Mouse (Mus musculus) layer of hippocampus, adult 9-11 months (tissue): ENCODE measurements around the gene Spast.
"Not testable (repeated sequence)": the region's sequence is repeated elsewhere in the genome, so short reads cannot be mapped to it uniquely, and the experiment has no call there.

ENCODE experiments used
- DNase-seq: peaks from one replicate; pipeline ENCODE4 v3.0.0; 2022

The Spast gene

DNA sequence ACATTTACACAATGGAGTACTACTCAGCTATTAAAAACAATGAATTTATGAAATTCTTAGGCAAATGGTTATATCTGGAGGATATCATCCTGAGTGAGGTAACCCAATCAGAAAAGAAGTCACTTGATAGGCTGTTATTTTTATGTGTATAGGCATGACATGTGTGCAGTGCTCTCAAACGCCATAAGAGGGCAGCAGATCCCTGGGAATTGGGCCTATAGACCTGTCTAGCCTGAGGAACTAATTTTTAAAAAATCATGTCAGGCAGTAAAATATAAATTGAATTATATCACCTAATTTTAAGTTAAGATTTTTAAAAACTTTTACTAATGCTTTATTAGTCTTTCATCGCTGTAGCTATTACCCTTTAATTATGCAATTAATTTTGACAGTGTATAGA lies 10.6 kb upstream of the Spast start:
- DNase-seq, result not testable (repeated sequence)

DNA sequence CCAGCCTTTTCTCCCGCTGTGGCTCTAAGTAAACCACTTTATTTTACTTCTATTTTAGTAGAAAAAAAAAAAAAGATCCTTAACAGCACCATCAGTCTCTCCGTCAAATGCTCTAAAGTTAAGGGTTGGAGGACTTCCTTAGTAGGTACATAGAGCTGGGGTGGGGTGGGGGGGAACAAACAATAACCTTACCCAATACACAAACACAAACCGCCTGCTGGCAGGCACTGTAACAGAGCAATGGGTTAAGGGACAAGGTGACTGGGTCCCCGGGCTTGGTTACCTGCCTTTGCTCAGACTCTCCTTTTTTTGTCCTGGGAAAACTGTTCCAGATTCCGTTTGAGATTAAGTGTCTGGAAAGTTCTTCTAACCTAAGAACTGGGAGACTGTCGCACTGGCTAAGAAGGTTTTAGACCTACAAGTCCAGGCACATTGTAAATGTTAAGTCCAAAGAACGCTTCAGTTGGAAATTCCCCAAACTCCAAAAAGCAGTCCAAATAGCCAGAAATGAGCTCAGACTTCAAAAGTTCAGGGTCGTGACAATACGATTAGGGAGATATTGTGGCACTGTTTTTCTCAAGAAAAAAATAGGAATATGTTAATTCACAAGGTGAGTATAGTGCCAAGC lies 7.6 kb upstream of the Spast start:
- DNase-seq, result no peak

DNA sequence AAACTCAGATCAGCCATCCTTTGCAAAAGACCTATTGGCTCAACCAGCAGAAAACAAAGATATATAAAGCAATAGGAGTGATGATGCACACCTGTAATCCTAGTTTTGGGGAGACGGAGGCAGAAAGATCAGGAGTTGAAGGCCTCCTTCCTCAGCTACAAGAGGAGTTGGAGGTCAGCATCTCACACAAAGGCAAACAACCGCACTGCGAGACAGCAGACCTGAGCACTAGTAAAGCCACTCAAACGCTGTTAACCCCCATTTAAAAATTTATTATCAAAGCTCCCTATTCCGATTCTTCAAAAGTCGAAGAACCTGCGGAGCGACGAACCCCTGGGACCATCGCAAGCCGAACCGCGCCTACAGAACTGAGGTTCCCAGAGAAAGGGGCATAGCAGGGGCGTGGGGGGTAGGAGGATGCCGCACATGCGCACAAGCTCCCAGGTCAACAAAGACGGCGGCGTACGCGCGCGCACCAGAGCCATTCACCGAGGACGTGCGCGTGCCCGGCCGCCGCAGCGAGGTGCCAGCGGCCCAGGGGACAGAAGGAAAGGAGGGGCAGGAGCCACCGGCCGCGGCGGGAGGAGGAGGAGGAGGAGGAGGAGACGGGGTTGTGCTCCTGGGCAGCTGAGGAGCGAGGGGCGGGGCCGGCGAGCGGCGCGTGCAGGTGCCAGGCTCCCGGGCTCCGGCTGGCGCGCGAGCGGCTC lies 409 bp upstream of the Spast start:
- DNase-seq, result peak; percentile 95

DNA sequence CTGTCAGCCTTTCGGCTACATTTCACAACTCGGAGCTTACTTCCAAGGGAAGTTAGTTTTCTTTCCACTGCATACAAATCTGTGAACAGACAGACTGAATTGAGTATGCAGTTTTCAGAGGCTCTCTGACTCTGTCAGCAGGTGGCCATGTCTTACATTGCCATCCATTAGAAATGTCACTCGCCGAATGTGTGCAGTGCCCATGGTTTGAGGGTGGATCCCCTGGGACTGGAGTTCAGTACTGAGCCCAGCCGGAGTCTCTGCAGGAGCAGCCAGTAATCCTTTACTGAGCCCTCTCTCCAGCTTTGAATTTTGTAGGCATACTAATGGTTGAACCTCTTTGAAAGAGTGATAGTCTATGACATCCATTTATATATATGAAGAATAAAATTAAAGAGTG lies 2.4 kb downstream of the Spast start:
- DNase-seq, result no peak

DNA sequence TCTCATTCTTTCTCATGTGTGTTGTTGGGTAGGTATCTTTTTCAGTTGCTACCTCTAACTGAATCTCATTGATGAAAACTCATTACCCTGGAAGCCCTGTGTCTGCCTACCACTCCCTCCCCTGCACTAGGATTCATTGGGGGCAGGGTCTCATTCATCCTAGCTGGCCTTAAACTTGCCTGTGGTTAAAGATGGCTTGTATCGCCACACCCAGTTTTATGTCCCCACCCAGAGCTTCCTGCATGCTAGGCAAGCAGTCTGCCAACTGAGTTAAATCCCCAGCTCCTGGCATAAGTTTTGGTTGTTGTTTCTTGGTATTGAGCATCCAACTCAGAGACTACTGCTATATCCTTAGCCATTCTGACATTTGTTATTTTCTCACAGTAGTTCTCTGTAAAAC lies 24.8 kb downstream of the Spast start:
- no peak for DNase-seq

DNA sequence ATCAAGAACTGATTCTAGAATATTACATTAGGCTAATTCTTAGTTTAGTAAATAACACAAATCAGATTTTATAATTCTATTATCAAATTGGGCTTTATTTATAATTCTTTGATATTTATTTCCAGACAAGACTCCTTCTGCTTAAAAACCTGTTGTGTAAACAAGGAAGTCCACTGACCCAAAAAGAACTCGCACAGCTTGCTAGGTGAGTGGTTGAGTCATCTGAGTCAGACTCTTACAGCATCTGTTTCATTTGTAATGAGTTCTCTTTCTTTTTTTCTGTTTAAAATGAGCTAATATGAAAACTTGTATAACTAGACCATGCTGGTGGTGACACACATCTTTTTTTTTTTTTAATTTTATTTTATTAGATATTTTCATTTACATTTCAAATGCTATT lies 38.1 kb downstream of the Spast start:
- DNase-seq, result no peak

DNA sequence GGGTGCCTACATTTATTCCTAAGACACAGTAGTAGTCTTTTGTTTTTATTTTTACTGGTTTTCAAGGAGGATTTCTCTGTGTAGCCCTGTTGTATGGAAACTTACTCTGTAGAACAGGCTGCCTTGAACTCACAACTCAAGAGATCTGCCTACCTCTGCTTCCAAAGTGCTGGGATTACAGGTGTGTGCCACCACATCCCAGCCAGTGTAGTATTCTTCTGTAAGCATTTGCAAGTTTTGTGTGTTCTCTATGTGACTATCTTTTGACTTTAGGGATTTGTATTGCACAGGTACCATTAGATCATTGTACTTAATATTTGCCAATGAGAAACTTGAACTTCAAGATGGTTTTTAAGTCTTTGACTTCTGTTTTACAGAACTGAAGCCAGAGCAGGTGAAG lies 47.9 kb downstream of the Spast start:
- no peak for DNase-seq

DNA sequence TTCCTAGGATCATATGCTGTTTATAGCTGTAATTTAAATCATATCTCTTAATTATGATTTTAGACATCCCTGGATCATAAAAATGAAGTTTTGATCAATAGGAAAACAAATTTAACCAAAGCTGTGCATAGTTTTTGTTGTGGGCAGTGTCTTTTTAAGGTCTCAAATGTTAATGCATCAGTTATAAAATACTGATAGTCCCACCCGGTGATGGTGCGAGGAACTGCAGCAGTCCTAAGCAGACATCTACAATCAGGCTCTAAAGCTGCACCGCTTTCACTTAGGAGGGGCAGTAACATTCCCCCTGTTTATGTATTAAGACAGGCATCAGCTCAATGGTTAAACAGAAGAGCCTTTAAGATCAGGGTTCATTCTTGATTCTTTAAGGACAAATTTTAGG lies 51.1 kb downstream of the Spast start:
- no peak for DNase-seq

DNA sequence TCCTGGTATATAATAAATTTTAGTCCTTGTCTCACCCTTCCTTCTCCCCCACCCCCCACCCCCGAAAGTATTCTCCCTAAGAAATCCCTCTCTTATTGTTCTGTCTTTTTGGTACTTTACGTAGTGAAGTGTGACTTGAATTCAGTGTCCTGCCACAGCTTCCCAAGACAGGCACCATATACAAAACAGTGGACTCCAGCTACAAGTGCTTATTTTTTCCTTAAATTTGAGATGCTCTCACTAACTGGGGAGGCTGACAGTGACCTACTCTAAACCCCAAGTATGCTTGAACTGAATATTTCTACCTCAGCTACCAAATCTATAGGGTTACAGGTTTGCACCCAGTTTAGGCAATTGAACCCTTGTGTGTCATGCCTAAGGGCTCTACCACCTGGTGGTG lies 55.6 kb downstream of the Spast start:
- DNase-seq, result no peak

DNA sequence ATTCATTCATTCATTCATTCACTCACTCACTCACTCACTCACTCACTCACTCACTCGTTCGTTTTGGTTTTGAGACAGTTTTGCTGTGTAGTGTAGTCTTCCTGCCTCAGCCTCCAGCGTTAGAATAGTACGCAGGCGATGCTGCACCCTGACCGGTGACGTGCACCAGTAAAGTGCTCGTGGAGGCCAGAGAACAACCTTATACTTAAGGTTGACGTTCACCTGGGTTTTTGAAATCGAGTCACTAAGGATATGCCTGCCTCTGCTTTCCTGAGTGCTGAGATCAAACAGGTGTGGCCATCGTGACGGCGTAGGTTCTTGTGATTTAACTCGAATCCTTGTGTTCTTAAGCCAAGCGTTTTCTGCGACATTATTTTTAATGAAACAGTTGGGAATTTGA lies 56.1 kb downstream of the Spast start:
- DNase-seq, result no peak

DNA sequence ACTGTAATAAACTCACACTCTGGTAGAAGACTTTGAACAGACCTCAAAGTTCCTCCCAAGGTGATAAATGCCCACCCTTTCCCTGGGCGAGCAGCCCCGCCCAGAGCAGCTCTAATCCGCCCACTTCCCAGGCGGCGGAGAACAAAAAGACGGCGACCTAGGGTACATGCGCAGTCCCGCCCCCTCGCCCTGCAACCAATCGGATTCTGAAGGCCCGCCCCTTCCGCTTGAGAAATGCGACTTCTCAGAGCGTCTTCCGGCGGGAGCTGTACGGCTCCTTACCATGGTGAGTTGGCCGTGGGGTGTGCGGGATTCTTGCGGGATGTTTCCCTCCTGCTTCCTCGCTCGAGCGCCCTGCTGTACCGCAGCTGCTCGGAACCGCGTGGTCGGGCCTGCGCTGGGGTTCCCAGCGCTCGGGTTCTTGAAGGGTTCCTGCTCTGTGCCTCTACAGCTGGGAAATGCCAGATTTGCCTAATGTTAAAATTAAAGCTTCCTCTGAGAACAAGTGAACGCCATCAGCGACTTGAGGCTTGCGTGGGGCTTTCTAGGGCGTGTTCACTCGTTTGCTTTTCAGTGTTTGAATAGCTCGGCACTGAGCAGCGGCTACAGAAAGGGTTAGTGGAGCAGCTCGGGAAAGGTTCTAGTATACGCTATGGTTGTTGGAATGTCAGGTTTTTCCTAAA lies 56.7 kb downstream of the Spast start, which contains the start of gene Slc30a6:
TSS of gene Slc30a6 (plus strand) at position 226 of the 683 bp plus-strand sequence.
- DNase-seq, result peak; percentile 98

DNA sequence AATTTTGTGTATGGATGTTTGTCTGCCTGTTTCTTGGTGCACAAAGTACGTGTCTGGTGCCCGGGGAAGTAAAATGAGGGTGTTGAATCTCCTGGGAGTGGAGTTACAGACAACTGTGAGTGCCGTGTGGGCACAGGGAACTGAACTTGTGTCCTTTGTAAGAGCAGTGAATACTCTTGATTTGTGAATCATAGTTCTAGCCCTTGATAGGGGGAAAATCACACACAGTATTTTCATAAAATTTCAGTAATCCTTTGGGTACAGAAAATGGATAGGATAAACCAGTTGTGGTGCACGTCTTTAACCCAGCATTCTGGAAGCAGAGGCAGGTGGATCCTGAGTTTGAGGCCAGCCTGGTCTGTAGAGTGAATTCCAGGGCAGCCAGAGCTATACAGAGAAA lies 58.0 kb downstream of the Spast start:
- no peak for DNase-seq

DNA sequence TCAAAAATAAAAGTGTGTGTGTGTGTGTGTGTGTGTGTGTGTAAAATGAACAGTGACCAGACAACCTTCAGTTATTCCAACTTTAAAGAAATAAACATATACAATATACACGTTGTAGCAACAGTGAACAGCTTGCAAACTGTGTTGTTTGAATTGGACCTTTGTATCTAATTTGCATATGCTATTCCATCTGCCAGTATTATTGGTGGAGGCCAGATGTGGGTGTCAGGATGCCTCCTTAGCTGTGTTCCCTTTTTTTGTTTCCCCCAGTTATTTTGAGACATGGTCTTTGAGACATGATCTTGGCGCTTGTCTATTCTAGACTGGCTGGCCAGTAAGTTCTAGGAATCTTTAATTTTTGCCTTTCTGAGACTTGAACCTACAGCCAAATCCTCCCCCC lies 58.4 kb downstream of the Spast start:
- no peak for DNase-seq

DNA sequence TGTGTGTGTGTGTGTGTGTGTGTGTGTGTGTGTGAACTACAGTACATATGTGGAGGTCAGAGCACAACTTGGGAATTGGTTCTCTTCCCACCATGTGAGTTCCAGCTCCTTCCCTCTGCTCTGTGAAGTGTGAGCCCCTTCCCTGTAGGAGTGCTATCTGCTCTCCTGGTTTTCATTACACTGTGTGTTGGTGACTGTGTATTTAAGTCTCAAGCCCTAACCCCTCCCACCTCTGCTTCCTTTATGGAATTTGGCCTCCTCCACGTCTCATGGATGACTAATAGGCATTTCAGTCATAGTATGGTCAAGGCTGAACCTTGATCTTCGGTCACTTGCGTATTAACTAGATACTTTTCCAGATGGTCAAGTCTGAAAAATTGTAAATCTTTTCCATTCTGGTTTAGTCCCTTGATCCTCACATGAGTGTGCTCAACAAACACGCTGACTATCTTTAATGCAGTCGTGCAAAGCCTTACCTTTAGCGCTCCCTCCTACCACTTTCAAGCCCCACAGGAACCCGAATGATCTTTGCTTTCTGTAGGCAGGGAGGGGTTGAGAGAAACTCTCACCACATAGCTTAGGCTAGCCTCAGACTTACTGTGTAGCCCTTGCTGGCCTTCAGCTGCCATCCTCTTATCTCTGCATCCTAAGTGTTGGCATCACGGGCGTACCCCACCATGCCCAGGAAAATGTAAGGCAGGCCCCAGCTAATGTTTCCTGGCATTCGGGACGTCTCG lies 63.9 kb downstream of the Spast start:
- DNase-seq, result no peak

DNA sequence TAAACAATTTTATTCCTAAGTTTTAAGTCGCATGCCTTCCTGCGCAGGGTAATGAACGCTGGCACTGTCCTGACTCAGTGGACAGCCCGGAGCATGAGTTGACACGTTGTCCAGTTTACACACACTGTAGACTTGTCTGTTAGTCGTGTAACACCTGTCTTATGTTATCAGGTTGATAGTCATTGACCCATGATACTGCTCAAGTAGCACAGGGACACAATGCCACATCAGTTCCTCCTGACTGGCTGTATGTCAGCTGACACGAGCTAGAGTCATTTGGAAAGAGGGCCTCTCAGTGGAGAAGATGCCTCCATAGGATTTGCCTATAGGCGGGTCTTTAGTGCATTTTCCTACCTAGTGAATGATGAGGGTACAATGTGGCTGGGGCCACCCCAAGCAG lies 67.7 kb downstream of the Spast start:
- DNase-seq, result no peak

DNA sequence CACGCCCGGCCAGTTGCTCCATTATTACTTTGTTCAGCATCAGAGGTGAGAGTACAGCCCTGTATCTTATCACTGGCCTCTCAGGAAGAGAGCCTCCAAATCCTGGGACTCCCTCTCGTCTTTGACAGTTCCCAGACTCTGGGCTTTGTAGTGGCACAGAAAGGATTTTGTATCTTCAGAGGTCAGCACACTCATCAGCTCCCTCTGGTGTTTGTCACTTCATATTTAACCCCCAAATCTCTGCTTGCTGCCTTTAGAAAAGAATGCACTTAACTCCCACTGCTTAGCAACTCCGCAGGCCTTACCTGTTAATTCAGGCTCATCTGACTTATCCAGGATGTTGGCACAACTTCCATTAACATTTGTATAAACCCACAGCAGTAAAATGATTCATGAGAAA lies 70.9 kb downstream of the Spast start:
- DNase-seq, result no peak

DNA sequence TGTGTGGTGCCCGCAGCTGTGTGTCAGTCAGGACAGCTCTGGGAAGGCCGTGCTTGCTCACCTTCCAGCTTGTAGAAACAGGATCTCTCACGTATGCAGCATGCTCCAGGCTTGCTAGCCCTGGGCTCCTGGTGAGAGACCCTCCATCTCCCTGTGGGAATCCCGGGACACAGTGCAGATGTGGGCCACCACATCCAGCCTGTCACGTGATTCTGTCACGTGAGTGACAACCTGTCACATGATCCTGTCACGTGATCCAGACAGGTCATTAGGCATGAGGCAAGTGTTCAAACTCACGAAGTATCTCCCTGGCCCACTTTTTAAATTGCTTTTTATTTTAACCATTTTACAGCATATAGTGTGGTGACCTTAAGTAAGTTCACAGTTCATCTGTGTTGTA lies 74.5 kb downstream of the Spast start:
- DNase-seq, result no peak

DNA sequence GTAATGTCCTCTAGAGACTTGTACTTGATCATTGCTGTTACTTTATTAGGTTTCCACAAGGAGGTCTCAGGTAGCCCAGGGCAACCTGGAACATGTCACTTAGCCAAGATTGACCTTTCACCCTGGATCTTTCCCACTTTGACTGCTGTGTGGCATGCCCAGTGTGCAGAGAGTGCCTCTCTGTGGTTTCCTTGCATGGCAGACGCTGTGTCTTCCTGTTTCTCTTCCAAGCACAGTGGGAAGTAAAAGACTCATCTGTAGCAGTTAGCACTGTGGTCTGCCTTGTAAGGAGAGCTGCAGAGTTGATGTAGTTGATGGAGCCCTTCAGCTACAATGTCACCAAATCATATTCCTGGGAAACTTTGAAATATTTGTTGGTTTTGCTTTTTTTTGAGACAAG lies 75.9 kb downstream of the Spast start:
- DNase-seq, result no peak

DNA sequence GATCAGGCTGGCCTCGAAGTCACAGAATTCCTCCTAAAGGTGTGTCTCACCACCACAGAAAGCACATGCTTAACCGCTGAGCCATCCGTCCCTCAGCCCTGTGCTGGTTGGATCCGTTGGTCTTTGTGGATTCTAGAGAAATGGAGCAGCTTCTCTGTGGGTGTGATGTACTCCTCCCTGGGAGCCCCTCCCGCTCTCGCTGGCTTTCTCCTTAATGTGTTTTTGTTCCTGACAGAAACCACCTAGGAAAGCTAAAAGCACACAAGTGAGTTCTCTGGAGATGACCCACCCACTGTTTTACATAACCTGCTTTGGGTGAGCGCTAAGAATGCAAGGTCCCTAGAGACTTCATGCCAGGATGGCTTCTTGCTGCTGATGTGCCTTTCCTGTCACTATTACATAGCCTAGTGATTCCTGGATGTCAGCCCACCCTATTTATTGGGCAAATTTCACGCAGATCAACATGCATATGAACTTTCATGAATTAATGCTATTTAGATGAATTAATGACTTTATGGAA lies 78.1 kb downstream of the Spast start:
- DNase-seq, result peak; percentile 40

DNA sequence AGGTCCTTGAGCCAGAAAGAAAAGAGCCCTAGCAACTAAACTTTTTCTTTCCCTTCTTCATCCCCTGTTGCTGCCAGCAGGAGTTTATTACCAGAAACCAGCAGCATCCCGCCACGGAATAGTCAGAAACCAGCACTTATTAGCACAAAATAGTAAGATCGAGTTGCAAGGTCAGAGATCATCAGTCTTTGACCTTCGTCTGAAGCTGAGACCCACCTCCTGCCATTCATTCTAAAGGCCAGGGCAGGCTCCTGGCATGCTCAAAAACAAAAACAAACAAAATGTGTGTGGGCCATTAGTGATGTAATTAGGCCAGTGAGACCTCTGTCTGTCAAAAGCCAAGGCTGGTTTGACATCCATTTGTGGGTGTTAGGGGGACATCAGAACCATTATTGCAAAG lies 79.4 kb downstream of the Spast start:
- DNase-seq, result no peak

DNA sequence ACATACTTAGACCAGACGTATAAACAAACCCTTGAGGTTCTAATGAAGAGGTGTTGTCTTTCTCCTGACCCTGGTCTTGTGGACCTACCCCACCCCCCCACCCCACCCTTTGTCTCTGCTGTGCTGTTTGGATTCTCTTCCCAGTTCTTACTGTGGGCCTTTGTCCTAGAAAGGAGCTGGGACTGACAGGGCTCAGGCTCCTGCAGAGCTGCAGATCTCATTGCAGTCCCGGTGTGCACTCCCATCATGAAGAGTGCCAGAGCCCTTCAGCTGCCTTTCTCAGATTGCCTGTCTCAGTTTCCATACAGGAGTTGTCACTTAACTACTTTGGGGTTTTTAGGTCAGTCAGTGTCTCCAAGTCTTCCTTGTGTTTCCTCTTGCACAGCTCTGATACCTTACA lies 81.9 kb downstream of the Spast start:
- no peak for DNase-seq

DNA sequence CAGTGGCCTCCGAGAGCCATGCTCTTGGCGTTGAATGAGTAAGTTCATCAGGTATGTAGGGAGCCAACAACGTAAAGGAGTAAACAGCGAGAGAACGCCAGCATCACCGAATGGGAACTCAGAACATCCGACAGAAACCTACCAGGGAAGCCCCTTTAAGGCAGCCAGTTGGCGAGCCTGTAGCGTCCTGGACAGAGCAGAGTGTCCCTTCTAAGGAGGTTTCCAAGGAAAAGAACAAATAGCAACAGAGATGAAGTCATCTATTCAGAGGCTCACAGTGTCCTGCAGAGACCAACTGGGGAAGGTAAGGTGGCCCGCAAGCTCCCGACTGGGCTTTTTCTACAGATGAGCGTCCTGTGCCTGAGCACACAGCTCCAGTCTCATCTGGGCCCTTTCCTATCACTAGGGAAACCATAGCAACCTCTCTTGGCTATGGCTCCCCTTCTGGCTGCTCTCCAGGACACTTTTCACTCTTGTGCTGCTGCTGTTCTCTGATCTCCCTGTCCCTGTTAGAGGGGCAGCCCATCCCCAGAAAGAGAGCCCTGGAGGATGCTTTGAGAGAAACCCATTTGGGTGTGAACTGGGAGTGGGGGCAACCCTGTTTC lies 85.7 kb downstream of the Spast start:
- DNase-seq, result peak; percentile 26

DNA sequence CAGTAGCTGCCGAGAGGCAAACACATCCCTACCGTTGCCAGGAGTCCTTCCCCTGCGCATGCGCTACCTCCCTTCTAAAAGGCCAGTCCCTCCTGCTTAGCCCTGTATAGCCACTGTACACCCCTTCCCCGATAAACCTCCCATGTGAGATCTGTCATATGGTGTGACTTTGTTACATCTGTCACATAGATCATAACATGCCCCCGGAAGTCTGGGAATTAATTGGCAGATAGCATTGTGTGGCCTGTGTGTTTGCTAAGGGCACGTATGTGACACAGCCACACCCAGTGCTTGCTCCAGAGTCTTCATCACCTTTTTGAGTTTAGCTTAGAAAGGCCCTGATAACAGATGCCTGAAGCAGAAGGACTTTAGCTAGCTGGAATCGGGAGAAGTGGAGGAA lies 91.3 kb downstream of the Spast start:
- DNase-seq, result no peak
